Mouse (Mus musculus): Measurements from ENCODE around the gene Olfr963. TPM values are rescaled to one million over a fixed set of nuclear protein-coding genes. Genes with fewer than 3 reads are reported as not detected.

Olfr963 gene
- total RNA-seq, 1 experiment from 2014 or later: not detected

Other genes starting within 250 kb of the Olfr963 start
- not detected in 2 replicates for gene Olfr952, start 240.1 kb upstream of the Olfr963 start, total RNA-seq (2017)
- not detected in 2 replicates for gene Olfr954, start 210.5 kb upstream of the Olfr963 start, total RNA-seq (2017)
- not detected in 2 replicates for gene Olfr955, start 195.3 kb upstream of the Olfr963 start, total RNA-seq (2017)
- not detected in 2 replicates for gene Olfr44, start 173.2 kb upstream of the Olfr963 start, total RNA-seq (2017)
- not detected in 2 replicates for gene Olfr957, start 151.4 kb upstream of the Olfr963 start, total RNA-seq (2017)
- gene Olfr958, start 113.2 kb upstream of the Olfr963 start, total RNA-seq (2017): not detected in 2 replicates
- not detected in 2 replicates for gene Olfr959, start 91.6 kb upstream of the Olfr963 start, total RNA-seq (2017)
- not detected in 2 replicates for gene AW551984, start 62.8 kb upstream of the Olfr963 start, total RNA-seq (2017)
- gene Olfr148, start 56.5 kb upstream of the Olfr963 start, total RNA-seq (2017): not detected in 2 replicates
- gene Olfr960, start 45.8 kb upstream of the Olfr963 start, total RNA-seq (2017): not detected in 2 replicates
- not detected in 2 replicates for gene Olfr961, start 22.1 kb upstream of the Olfr963 start, total RNA-seq (2017)
- not detected in 2 replicates for gene Olfr149, start 39.9 kb downstream of the Olfr963 start, total RNA-seq (2017)
- not detected in 2 replicates for gene Olfr965, start 44.1 kb downstream of the Olfr963 start, total RNA-seq (2017)
- not detected in 2 replicates for gene Olfr150, start 63.8 kb downstream of the Olfr963 start, total RNA-seq (2017)
- not detected in 2 replicates for gene Olfr967, start 79.0 kb downstream of the Olfr963 start, total RNA-seq (2017)
- gene Olfr968, start 116.0 kb downstream of the Olfr963 start, total RNA-seq (2017): not detected in 2 replicates
- gene Olfr969, start 123.7 kb downstream of the Olfr963 start, total RNA-seq (2017): not detected in 2 replicates
- gene Olfr970, start 141.7 kb downstream of the Olfr963 start, total RNA-seq (2017): not detected in 2 replicates
- gene Olfr971, start 169.7 kb downstream of the Olfr963 start, total RNA-seq (2017): not detected in 2 replicates
- not detected in 2 replicates for gene Olfr972, start 199.2 kb downstream of the Olfr963 start, total RNA-seq (2017)
- not detected in 2 replicates for gene Olfr229, start 240.1 kb downstream of the Olfr963 start, total RNA-seq (2017)